Mouse (Mus musculus): ENCODE results near the gene Dync1i1.

Gene Dync1i1

DNA sequence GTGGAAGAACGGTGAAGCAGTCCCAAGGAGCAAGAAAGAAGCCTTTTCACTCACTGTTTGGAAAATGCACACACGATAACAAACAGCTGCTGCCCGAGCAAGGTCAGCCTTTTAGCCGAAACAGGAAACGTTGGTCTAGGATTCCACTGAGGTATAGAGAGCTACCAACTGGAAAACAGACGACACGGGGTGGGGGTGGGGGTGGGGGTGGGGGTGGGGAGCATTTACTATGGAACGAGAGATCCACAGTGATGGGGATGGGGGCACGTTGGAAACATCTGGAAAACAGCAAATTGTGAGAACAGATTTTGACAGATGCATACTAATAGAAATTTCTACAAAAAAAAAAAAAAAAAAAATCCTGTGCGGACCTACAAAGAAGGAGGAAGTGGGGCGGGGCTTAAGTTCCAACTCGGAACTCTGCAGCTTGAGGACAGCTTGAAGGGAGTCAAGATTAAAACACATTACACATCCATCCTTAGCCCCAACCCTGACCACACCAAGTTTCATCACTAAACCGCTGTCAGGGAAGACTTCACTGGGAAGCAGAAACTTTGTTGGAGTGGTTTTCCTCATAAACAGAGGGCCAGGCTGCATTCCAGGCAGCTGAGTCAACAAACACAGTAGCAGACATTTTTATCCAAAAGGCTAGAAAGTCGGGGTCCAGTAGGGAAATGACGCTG, 251.9 kb downstream of the Dync1i1 start:
- no peak for DNase-seq

DNA sequence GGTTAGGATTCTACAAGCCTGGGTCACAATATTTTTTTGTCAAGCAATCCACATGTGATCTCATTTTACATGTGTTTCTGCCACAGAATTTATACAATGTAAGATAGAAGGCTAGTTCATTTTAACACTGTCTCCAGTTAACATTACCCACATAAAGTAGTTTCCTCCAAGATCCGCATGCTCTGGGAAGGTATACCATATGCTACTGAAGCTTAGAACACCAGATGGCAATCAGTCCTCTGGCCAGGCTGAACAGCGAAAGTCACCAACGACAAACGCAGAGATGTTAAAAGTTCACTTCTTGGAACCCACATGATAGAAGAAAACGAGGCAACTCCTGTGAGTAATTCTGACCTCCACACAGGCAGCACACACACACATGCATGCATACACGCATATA, 265.8 kb downstream of the Dync1i1 start:
- DNase-seq, result peak in 1 of 2 experiments; percentile 18

DNA sequence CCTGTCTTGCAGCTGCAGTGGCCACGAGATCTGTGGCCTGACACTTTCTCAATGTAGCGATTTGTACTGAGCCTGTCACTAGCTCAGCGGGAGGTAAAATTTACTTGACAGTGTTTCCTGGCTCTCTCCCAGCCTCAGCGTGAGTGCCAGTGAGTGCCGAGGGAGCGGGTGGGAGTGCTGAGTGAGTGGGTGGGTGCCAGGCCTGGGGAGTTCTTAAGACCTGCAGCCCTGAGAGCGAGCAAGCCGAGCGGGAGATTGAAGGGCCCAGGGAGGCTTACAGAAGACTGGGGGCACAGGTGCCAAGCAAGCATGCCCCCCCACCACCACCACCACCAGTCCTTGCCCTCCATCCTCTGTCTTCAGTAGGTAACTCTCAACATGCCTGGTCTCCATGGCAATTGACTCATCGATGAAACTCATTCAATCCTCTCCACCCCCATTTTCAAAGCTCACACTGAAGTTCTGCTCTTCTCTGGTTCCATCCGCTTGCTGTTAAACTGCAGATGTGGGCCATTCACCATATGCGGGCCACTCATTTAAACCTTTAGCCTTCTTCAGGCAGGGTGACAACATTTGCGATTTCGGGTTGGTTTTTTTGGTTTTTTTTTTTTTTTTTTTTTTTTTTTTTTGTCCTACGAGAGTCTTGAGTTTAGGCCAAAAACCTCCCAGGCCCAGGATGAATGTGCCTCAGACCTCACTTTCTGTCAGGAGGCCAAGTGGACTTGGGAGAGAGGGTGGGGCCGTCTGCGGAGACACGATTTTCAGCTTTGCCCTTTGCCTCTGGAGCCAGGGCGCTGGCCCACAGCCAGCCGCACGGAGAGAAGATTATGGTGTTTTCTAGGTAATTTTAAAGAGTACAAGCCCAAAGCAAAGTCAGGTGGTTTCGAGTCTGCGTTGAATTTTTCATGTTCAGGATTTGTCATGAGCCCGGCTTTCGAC, 266.6 kb downstream of the Dync1i1 start:
- peak; percentile 80 to 82 for DNase-seq

DNA sequence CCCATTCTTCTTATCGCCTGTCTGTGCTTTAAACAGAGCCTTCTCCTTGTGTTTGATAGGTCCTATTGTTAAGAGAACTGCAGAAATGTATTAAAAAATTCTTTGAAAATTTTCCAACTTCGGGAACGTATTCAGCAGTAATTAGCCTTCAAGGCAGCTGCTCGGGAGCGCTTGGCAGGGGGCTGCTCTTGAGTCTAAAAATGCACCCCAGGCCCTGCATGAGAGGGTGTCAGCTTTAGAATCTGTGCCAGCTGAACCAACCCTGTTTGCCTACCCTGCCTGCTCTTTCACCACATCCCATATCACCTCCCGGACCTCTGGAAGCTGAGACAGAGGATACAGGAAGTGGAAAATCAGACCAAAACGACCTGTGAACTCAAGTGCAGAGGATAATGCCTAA, 267.6 kb downstream of the Dync1i1 start:
- peak in 1 of 2 experiments; percentile 31 for DNase-seq

DNA sequence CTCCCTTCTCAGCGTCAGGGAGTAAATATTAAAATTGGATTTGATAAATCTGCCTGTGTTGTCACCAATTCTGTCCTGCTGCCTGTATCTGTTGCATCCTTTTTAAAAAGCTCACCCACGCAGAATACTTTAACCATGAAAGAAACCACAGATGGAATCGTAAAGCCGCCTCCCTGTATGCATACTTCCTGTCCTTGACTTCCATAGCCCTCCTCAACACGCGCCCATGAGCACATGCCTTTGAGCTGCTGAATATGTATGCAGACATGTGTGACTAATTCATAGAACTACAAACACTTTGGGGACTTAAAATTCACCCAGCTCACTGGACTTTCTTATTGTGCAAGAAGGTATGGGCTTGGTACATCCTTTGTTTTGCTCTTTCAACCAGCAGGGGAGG, 272.1 kb downstream of the Dync1i1 start:
- no peak for DNase-seq

DNA sequence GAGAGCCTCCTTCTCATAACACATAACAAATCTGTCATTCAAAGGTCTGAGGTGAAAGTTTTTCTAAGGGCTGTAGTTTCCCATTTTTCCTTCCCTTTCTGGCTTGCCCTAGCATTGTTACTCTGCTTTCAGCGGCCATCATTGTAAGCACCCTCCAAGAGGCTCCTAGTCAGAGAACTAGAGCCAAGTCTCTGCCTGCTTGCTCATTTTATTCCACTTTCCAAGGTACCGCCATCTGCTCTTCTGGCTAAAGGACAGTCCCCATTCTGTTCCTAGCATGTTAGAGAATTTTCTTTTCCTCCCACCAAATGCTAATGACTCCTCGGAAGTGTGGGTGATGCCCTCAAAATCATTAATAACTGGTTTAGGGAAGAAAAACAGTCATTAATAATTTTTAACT, 276.6 kb downstream of the Dync1i1 start:
- DNase-seq, result peak; percentile 79 to 83

DNA sequence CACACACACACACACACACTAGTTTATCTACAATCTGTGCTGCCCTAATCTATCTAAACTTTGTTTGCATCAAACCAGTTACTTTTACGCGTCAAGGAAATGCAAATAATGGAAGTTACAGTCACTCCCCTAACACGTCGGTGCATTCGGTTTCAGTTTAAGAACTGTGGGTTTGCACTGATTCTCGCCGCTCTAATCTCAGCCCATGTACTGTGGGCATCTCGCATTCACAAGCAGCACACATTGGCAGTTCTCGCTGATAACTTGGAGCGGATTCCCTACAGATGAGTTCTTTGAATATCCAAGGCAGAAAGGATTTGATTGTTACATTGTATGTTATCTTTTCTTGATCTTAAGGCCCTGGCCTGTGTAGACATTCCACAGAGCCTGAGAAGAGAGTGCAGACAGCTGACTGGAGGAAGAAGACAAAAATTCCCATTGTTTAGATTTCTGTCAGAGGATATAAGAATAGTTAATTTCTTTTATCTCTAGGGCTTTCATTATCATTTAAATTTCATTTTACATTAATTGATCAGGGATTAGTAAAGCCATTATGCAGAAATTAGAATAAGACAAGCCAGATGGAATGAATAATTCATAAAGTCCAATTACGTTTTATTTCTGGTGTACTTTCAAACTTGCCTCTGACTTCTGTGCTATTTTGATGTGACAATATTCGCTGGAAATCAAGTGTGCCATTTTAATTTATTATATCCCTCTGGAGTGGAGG, 279.5 kb downstream of the Dync1i1 start:
- DNase-seq, result no peak

DNA sequence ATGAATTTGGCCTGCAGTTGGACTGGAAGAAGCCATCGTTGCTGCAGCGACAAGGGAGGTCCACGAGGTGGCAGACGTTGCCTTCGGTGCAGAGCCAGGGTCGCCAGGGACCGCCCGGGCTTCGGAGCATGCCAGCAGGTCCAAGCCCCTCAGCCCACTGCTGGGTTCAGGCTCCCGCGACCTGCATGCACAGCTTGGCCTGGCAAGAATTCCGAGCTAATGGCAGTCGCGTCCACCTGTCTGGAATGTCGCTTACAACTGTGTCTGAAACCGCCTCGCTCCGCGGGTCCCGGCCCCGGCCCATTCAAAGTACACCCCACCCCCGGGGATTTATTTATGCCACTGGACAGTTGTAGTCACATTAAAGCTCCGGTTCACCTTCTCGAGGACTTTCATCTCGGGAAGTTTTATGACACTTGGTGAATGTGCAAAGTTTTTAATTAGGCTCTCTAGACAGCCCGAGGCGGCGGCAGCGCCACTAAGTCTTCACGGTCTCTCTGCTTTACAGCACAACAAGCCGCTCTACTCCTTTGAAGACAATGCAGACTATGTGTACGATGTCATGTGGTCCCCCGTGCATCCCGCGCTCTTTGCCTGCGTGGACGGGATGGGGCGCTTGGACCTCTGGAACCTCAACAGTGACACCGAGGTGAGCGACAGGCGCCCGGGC, 280.5 kb downstream of the Dync1i1 start:
- DNase-seq, result peak; percentile 90 to 93

DNA sequence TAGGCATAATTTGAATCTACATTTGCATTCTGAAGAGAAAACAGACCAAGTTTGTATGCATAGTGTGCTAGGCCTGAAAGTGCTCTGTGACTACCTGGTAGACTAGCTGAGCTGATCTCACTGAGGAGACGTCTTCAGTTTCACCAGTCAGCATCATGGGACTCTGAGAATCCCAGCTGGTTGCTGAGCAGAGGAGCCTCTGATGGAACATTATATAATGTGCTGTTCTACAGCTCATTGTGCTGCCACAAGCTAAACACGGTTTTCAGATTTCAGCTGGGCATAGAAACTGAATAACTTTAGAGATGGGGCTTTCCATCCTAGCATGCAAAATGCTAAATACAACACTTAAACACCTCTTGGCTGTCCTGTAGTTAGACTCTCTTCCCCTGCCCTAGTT, 285.9 kb downstream of the Dync1i1 start:
- DNase-seq, result no peak

DNA sequence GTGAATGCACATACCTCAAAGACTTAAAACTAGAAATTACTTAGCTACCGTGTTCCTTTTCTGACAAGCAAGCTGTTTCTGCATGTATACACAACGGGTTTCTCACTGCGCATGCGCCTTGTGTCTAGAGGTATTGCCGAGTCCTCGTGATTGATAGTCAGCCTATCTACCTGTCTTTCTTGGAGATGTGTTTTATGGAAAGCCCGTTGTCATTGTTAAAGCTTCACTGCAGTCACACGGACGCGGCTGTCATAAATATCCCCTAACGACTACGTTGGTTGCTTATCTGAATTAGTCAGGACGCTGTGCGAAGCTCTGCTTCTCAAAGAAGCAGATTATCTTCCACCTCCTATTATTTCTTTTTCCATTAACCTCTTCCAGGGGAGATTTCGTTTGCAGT, 290.2 kb downstream of the Dync1i1 start:
- no peak for DNase-seq

DNA sequence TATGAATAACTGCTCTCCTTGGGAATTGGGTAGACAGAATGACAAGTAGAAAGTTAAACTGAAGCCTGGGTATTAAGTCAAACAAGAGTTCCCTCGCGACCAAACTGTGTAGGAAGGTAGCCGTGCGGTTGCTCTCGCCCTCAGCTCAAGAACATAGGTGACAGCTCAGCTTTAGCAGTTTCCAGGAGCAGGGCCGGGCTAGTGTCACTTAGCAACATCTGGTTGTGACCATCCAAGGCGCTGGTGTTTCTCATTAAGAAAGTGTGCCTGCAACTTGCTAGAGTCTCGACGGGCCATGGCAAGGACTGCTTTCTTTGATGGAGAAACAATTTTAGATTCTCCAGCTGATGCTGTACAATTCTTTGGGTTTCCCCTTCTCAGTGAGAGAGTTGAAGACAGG, 291.5 kb downstream of the Dync1i1 start:
- no peak for DNase-seq

DNA sequence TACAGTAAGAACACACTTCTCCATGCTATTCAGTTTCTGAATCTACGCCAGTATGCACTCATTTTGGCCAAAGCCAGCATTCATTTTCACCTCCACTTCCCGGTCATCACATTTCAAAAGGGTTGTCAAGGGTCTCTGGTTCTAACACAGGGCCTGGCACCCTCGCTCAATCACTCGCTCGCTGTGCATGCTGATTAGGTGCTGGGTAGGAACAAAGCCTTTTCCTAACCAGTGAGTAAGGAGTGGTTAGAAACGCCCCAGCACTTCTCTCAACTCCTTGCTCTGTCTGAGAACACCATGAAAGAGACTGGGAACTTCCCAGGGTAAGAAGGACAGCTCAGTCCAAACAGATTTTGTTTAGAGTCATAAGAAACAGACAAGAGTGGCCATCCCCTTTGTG, 298.5 kb downstream of the Dync1i1 start:
- no peak for DNase-seq

DNA sequence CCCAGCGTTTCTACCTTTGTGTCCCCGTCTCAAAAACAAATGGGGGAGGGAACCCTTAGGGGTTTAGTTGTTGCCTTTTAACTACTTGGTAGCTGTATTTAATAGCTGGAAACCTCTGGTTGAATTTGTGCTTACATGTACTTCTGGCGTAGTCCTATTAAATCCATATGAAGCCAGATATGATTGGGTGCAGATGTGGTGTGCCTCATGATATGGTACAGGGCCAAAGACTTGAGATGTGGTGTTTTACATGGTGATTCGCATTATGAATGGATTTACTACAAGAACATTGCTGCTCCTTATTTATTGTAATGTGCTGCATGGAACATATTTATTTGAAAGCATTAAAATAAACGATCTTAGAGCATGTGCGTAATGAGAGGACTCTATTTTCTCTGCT, 302.2 kb downstream of the Dync1i1 start:
- DNase-seq, result no peak

DNA sequence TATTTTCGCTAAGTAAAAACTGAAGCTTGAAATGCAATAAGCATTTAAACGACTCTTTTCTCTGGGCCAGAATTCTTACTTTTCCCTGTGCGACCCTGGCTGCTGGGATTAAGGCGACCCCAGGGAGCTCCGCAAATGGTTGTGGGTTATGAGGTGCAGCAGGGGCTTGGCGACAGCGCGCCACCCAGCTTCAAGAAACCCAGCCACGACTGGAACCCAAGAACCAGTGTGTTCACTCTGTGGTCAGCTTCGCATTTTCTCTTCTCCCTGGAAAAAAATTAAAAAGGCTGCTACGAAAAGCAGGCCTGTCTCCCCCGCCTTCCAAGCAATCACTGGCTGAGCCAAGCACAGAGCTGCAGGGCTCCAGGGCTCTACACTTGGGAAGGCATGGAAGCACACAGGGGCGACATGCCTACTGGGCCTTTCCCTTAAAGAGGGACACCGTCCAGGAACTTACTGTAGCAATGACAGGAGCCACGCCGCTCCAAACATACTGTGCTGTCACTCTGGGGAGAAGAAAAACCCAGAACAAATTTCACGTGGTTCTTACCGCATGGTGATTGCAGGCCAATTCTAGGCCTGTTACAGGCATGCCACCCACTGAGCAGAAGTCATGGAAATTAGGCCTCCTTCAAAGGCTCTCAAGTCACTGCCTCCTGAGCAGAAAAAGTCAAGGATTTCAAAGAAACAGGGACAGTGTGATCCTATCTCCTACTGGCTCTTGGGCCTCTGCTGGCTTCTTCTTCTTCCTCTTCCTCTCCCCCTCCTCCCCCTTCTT, 313.5 kb downstream of the Dync1i1 start:
- peak; percentile 13 to 27 for DNase-seq

DNA sequence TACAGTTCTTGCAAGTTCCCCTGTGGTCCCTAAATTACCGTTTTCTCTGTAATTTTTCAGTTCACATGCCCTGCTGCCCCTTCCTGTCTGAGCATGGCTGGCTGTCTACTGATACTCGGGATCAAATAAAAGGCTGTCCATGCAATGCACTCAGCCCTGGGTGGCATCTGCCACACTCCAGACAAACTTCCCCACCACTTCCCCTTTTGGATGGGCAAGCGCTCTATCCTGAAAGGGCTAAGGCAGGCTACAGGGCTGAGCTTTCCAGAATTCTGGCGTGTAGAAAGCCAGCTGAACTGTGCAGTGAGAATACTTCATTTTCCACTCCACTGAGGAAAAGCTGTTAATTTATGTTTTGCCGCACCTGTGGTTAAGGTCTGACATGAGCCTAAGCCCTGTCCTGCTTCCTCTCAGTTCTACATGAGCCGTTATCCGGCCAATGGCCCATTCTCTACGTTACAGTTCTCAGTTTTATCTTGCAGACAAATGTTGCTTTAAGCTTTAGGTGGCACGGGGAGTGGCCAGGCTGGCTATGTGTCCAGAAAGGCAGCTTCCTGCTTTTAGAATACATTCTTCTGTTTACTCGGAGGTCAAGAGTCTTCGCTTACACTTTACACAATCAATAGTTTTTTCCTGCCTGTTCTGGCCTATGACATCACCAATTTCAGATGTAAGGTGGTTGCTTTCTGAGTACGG, 321.4 kb downstream of the Dync1i1 start:
- DNase-seq, result no peak

DNA sequence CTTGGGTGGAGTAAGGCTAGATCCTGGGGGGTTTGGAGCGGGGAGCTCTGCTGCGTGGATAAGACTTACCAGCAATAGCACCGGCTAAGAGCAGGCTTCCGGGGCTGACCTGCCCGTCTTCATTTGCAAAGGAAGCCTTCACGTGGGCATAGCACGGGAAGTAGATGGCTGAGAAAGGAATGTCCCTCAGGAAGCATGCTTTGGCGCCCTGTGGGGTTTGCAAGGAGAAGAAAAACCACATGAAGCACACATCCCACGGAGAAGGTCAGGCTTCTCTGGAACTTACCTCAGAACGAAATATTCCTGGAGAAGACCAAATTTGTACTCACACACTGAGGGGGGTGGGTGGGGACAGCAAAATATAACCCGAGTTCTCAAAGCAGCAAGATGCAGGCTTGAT, 327.3 kb downstream of the Dync1i1 start:
- no peak for DNase-seq

DNA sequence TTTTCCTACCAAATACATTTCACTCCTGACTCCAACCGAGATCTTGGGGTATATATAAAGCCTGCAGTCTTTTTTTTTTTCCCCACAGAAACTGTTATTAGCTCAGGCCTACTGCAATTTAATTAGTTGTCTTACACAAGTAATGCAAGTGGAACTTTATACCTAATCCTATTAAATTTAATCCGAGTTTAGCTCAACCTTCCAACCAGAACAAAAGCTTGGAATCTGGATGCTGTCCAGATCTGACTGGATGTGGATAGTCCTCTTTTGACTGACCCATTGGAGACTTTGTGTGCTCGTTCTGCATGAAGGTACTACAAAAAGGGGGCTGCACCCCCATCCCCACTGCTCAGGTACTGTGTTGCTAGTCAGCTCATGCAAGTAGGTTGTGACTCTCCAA, 328.5 kb downstream of the Dync1i1 start:
- no peak for DNase-seq

DNA sequence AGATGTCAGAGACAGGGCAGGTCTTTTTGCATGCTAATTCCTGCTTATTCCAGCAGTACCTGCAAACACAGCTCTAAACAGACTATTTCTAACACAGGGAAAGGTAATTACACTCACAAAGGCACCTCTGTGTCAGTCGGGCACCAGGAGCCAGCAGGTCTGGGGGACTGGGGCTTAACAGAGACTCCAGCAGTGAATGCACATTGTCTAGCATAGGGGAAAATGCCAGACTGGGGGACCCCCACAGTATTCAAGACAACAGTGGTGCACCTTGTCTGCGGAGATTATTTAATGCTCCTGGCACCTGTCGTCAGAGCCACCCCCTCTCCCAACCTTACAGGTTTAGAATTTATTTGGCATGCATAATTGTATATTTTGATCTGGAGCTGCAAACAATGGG, 333.1 kb downstream of the Dync1i1 start:
- no peak for DNase-seq

DNA sequence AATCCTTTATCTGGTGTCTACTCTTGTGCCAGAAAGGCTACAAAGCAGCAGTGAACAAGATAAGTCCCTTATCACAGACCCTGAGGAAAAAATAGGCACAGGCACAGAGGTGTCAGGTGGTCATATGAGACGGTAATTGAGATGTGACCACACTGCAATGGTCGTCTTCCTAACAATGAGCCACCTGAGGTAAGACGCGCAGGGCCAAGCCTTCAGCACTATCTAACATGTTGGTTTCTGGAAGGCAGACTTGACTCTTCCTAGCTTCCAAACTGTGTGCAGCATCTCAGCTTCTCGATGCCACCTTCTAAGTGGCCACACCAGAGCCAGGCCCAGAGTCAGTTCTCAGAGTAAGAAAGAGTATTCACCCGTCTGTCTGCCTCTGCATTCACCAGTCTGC, 341.8 kb downstream of the Dync1i1 start:
- no peak for DNase-seq

DNA sequence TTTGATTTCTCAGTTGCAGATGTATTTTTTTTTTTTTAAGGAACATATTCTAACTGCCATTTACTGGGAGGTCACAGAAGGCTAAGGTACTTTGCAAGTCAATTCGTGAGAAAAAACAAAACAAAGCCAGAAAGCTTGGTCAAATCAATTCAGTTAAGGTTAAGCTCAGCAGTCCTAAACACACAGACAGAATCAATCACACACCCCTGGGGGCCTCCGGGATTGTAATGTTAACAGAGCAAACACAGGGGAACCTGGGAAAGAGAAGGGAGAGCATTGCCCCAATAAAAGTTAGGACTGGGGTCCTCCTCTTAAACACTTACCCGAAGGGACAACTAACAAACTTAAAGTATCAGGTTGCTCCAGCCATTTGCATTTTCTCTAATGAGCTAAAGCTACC, 344.6 kb downstream of the Dync1i1 start:
- no peak for DNase-seq

DNA sequence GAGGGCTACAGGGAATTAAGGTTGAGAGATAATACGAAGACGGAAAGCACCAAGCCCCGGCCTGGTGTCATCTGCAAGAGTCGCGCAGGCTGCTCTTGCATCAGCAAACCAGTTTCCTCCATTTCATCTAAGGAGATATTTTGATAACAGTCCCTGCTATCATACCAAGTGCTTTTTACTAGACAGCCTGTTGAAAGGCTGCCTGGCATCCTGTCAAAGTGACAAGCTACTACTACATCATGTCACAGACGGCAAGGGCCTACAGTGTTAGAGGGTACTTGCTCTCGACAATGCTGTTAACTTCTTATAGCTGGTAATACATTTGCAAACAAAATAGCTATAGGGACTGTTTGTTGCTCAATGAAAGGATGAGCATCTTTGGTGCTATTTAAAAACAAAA, 345.6 kb downstream of the Dync1i1 start:
- no peak for DNase-seq

Data from cerebellum, postnatal 10 days (tissue).